Mouse (Mus musculus): ENCODE measurements around the gene Idh3g. TPM values are rescaled to one million over a fixed set of nuclear protein-coding genes. Genes with fewer than 3 reads are reported as not detected.

Idh3g gene
- polyA plus RNA-seq (2012; rRNA removed): 144 and 146 TPM in 2 replicates

GRCm38 (mm10) chrX:73786364-73787224 lies at the start of gene Idh3g, which contains the start of gene Ssr4:
Idh3g (minus strand) TSS chrX:73786897.
Ssr4 (plus strand) TSS chrX:73787028.

DNA sequence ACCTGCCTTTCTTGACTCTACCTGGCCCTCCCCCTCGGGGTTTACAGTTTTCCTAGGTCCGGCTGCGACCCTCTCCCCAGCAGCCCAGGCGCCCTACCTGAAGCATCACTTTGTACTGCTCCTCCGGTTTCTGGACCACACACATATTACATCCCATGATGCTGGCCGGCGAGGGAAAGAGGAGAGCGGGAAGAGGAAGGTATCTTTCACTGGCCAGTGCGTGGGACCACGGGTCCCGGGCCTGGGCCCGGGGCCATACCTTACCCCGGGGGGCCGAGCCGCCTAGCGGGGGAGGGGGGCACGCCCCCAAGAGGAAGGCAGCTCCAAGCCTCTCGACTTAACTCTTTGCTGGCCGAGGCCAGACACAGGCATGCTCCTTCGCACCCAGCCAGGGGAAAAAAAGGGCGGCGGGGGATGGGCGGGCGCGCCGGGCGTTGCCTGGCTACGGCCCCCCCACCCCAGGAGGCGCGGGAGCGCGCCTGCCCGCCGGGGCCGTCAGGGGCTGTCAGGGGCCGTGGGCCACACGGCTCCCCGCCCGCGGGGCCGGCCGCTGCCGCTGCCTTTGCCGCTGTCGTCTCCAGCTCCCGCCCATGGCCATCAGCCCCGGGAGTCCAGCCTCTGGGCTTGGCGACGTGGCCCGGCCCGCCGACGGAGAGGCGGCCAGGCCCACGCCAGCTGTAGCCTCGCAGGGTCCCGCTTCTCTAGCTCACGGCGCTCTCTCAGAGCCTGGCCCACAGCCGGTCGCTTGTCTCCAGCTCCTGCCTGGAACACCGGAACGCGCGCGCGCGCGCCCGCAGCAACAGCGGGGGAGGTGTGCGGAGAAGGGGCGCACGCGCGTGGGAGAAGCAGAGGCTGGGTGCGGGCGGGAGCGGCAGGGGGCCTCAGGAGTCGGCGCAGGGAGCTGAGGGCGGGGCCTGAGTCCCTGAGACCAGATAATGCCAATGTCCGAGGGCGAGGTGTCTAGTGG lies 37.8 kb upstream of the Idh3g start, which contains the start of gene Pdzd4:
TSS of gene Pdzd4 (minus strand) at position 785 of the 967 bp plus-strand sequence.

DNA sequence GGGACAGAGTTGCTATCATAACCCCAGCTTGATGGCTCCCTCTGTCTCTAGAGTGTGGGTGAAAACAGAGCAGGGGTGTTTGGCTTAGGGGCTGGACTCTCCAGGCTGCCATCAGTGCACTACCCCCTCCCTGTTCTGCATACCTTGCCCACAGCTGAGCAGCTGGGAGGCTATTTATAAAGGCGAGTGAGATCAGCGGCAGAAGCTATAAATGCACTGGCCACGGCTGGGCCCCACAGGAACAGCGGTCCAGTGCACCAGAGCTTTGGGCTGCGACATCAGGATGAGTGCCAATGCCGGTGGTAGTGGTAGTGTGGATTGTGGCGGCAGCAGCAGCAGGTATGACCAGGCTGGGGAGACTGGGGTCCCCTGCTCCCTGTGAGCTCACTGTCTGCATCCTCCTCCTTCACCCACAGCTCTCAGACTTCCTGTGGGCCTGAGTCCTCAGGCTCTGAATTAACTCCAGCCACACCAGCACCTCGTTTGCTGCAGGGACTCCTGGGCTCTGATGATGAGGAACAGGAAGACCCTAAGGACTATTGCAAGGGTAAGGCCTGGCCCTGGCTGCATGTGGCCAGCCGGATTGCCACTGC lies 12.4 kb downstream of the Idh3g start, which contains the start of gene Srpk3:
TSS of gene Srpk3 (plus strand) at position 238 of the 593 bp plus-strand sequence.

DNA sequence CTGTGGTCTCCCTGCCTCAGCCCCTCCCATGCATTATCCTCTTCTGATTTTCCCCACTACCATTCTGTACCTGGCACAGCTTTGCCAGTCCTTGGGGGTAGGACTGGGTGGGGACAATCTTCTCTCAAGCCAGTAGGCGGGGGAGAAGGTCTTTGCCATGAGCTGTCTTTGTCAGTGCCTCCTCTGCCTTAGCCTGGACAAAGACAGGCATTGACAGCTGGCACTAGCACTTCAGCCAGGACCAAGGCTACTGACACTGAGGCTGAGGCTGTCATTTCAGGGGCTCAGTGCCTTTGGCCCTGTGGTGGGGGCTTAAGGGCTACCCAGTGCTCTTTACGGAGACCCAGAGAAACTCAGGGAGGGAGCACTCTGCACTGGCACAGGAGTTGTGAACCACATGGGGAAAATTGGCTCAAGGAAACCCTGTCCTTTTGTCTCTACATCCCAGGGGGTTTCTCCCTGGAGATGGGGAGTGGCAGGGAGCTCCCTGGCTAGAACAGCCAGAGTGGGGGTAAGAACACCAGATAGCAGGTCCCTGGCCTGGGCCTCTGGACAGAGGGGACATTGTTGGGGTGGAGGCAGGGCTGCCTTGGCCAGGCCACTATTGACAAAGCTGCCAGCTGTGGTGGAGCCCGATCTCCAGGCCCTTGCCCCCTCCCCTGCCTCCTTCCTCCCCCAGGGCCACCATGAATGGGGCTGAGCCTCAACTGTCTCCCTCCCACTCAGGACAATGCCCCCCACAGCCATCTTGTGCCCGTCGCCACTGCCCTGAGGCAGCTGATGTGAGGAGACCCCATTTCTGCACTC lies 30.2 kb downstream of the Idh3g start, which contains the start of gene Plxnb3:
TSS of gene Plxnb3 (plus strand) at position 757 of the 807 bp plus-strand sequence.

Other genes starting within 250 kb of the Idh3g start
- 3.5 and 6.0 TPM in 2 replicates for gene Dusp9, start 147.5 kb downstream of the Idh3g start, polyA plus RNA-seq (2012; rRNA removed)
- 0.82 and 1.1 TPM in 2 replicates for gene Pnck, start 126.8 kb downstream of the Idh3g start, polyA plus RNA-seq (2012; rRNA removed)
- 3.0 TPM in 2 replicates for gene Slc6a8, start 113.7 kb downstream of the Idh3g start, polyA plus RNA-seq (2012; rRNA removed)
- gene Bcap31, start 70.7 kb downstream of the Idh3g start, polyA plus RNA-seq (2012; rRNA removed): 46.7 and 49.0 TPM in 2 replicates
- 6.0 and 6.6 TPM in 2 replicates for gene Abcd1, start 70.3 kb downstream of the Idh3g start, polyA plus RNA-seq (2012; rRNA removed)
- 0.48 and 0.50 TPM in 2 replicates for gene Plxnb3, start 29.8 kb downstream of the Idh3g start, polyA plus RNA-seq (2012; rRNA removed)
- gene Srpk3, start 12.5 kb downstream of the Idh3g start, polyA plus RNA-seq (2012; rRNA removed): 0.46 and 0.81 TPM in 2 replicates
- 240 and 242 TPM in 2 replicates for gene Ssr4, start 131 bp upstream of the Idh3g start, polyA plus RNA-seq (2012; rRNA removed)
- 0.26 and 0.31 TPM in 2 replicates for gene Pdzd4, start 38.1 kb upstream of the Idh3g start, polyA plus RNA-seq (2012; rRNA removed)
- gene Avpr2, start 105.2 kb upstream of the Idh3g start, polyA plus RNA-seq (2012; rRNA removed): 0.01 TPM in 1 of 2 replicates, not detected in the other
- 0.20 and 0.44 TPM in 2 replicates for gene L1cam, start 109.2 kb upstream of the Idh3g start, polyA plus RNA-seq (2012; rRNA removed)
- 12.6 and 16.0 TPM in 2 replicates for gene Arhgap4, start 135.0 kb upstream of the Idh3g start, polyA plus RNA-seq (2012; rRNA removed)
- 51.4 and 55.9 TPM in 2 replicates for gene Naa10, start 135.0 kb upstream of the Idh3g start, polyA plus RNA-seq (2012; rRNA removed)
- gene Renbp, start 144.0 kb upstream of the Idh3g start, polyA plus RNA-seq (2012; rRNA removed): 16.4 and 17.5 TPM in 2 replicates
- gene Hcfc1, start 179.5 kb upstream of the Idh3g start, polyA plus RNA-seq (2012; rRNA removed): 12.8 and 17.0 TPM in 2 replicates
- 21.7 and 22.4 TPM in 2 replicates for gene Irak1, start 237.0 kb upstream of the Idh3g start, polyA plus RNA-seq (2012; rRNA removed)